Mouse (Mus musculus): ENCODE measurements around the gene Ntsr1. TPM values are rescaled to one million over a fixed set of nuclear protein-coding genes. Genes with fewer than 3 reads are reported as not detected.

Ntsr1 gene
- total RNA-seq, 2 experiments from 2014 or later, result not detected

- ATAC-seq (replicated peaks; ENCODE audit: low FRiP score, poor library complexity, severe bottlenecking), result no peak
Measured at GRCm38 (mm10) chr2:180501217-180501967, 1.6 kb downstream of the Ntsr1 start.

DNA sequence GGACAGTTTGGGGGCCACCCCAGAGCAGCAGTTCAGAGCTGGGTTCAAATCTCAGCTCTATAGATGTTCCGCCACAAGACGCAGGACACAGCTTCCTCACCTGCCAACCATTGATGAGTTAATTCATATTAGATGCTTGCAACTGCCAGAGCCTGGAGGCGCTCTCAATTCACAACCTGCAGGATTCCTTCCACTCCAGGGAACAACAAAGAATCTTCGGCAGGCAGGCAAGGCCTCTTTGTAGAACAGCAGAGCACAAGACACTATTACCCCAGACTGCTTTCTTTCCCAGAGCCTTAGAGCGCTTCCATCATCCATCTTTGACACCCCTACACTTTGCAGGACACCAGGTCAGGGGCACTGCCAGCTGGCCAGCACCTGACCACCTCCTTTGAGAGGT, 6.5 kb downstream of the Ntsr1 start:
- no peak for ATAC-seq (replicated peaks; ENCODE audit: low FRiP score, poor library complexity, severe bottlenecking)

DNA sequence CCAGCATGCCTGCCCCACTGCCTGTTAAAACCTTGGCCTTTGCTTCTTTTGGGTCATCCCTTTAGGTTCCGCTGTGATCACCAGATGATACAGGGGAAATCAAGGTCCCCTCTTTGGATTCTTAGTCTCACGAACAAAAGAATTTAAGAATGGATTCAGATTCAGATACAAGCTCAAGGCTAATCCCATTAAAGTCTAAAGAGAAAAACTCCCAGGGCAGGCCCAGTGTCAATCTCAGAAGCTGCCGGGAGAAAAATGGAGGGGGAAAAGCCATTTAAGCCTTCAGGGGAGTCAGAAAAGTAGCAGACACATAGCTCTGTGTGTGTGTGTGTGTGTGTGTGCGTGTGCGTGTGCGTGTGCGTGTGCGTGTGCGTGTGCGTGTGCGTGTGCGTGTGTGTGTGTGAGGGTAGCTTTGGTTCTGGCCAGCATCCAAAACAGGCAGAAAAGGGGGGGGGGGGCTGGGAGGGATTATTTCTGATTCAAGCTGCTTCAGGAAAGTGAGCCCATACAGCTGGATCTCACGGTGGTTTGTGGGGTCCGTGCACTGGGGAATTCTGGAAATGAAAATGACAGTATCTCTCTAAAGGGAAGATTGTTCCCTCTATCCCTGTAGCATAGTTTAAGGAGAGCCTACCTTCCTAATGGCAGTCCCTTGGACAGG, 8.8 kb downstream of the Ntsr1 start:
- ATAC-seq (replicated peaks; ENCODE audit: low FRiP score, poor library complexity, severe bottlenecking), result no peak

DNA sequence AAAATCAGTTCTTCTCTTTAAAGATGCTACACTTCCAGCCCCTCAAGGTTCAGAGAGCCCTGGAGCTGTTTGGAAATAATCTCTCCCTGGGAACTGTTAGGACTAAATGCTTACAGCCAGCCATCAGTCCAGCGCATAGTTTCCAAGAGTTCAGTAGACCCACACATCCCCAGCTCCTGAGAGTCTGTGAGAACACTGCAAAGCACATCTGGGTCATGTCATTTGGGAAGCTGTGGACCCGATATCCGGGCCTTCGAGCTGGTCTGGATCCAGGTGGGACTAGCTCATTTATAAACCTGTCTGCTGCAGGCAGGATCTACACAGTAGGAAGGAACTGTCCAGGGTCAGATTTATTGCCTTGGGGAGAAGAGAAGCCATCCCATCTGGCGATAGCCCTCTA, 11.1 kb downstream of the Ntsr1 start:
- no peak for ATAC-seq (replicated peaks; ENCODE audit: low FRiP score, poor library complexity, severe bottlenecking)

DNA sequence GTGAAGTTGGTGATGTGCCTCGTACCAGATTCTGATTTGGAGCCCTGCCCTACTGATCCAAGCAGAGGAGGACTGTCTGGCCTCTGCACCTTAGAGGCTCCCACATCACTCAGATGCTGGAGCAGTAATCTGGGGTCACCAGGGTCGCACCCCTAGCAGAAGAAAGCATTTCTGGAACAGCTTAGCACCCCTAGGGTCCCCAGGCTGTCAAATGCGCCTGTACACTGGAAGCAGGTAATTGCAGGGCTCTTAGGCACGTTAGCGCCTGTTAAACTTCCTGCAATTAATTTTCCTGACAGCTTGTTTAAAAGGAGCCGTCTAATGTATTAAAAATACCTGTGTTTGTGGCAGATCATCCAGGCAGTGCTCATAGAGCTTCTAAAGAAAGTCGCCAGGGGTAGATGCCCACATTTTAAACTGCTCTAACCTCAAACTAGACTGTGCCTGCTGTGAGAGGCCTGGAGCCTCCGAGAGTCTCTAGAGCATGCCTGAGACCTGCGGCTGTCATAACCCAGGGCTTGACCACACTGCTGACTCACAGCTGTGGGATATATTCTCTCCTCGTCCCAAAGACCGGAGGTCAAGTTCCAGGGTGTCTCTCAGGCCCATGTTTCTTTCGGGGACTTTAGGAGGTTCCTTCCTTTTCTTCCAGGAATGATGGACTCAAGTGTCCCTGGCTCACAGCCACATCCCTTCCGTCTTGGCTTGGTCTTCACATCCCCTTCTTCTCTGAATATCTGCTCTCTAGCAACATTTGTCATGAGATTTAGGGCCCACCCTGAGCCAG, 12.3 kb downstream of the Ntsr1 start:
- no peak for ATAC-seq (replicated peaks; ENCODE audit: low FRiP score, poor library complexity, severe bottlenecking)

DNA sequence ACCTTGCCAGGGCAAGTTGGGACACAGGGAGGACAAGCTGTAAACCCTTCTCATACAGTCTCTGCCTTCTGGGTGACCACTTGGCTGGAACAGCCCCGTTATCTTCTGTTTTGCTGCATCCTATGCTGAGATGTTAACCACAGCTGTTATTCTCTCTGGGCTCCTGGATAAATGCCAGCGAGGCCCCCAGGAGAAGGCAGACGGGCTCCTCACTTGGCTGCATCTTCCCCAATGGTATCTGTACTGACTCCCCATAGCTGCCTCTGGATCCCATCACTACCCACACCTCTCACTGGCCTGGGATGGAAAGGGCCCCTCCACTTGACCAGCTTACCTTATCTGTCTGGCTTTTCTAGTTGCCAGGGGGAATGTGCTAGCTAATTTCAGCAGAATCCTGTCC, 13.2 kb downstream of the Ntsr1 start:
- no peak for ATAC-seq (replicated peaks; ENCODE audit: low FRiP score, poor library complexity, severe bottlenecking)

DNA sequence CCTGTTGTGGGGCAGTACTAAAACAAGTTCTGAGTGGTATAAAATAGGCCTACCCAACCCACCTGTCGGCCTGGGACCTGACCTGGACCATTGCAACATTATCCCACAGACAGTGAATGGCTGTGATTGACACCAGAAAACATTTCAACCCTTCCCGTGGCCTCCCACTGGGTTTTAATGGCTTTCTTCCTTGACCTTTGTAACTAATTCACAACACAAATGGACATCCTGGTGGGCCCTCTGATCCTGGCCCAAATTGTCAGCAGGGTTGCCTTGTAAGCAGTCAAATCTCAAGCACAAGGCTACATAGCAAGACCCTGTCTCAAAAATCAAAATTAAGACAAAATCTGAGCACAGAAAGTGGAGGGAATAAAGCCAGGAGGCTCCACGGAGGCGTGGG, 14.1 kb downstream of the Ntsr1 start:
- no peak for ATAC-seq (replicated peaks; ENCODE audit: low FRiP score, poor library complexity, severe bottlenecking)

GRCm38 (mm10) chr2:180521437-180522221, 21.9 kb downstream of the Ntsr1 start:
- no peak for ATAC-seq (replicated peaks; ENCODE audit: low FRiP score, poor library complexity, severe bottlenecking)

DNA sequence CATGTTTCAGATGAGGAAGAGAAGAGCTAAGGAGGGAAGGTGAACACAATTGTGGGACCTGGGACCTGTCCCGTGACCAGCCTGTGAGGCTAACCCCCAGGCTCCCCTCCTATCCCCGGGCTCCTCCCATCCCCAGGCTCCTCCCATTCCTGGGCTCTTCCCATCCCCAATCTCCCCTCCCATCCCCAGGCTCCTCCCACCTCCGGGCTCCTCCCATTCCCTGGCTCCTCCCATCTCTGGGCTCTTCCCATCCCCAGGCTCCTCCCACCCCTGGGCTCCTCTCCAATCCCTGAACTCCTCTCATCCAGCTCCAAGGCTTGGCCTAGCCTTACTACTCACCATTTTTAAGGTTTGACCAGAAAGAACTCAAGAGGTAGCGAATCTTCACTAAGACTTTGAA, 23.0 kb downstream of the Ntsr1 start:
- ATAC-seq (replicated peaks; ENCODE audit: low FRiP score, poor library complexity, severe bottlenecking), result no peak

- no peak for ATAC-seq (replicated peaks; ENCODE audit: low FRiP score, poor library complexity, severe bottlenecking)
Measured at GRCm38 (mm10) chr2:180527447-180527846, 27.7 kb downstream of the Ntsr1 start.

DNA sequence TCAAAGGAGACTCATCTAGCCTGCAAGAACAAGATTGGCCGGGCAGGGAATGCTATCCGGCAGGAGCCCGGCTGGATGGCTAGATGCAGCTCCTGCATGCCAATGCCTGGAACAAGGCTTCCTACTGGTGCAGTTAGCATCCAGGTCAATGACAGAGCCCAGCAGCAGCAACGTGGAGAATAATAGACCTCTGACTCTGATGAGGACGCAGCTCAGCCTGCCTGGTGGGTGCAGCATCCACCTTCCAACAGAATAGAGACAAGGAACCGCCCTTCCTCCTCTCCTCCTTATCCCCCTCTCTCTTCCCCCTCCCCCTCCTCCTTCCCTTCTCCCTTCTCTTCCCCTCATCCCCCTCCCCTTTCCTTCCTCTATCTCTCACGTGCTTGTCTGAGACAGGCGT, 28.1 kb downstream of the Ntsr1 start:
- ATAC-seq (replicated peaks; ENCODE audit: low FRiP score, poor library complexity, severe bottlenecking), result no peak

- no peak for ATAC-seq (replicated peaks; ENCODE audit: low FRiP score, poor library complexity, severe bottlenecking)
Measured at GRCm38 (mm10) chr2:180530130-180530529, 30.4 kb downstream of the Ntsr1 start.

GRCm38 (mm10) chr2:180530584-180530983, 30.8 kb downstream of the Ntsr1 start:
- no peak for ATAC-seq (replicated peaks; ENCODE audit: low FRiP score, poor library complexity, severe bottlenecking)

- ATAC-seq (replicated peaks; ENCODE audit: low FRiP score, poor library complexity, severe bottlenecking), result no peak
Measured at GRCm38 (mm10) chr2:180531671-180532385, 32.1 kb downstream of the Ntsr1 start.

DNA sequence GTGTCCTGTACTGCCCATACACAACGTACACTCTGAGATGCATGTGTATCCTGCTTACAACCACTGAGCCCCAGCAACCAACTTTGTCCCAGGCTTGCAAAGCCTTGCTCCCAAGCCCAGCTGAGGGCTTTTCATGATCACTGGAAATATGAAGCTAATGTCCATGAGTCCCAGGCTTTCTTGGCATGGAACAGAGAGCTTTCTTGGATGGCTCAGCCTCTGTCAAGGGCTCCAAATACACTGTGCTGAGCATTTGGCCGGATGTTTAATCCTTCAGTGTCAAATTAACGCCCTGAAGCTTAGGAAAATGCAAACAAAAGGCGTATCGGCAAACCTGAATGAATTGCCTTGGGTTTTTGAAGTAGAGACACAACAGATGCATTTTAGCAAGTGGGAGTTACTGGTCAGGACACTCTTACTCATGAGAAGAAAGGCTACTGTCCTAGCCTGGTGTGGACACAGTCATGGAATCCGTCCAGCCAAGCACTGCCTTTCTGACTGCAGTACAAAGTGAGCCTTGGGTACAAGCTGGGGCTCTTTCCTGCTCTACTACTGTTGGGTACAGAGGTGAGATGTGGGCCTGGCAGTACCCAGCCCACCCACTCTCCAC, 32.7 kb downstream of the Ntsr1 start:
- ATAC-seq (replicated peaks; ENCODE audit: low FRiP score, poor library complexity, severe bottlenecking), result no peak

DNA sequence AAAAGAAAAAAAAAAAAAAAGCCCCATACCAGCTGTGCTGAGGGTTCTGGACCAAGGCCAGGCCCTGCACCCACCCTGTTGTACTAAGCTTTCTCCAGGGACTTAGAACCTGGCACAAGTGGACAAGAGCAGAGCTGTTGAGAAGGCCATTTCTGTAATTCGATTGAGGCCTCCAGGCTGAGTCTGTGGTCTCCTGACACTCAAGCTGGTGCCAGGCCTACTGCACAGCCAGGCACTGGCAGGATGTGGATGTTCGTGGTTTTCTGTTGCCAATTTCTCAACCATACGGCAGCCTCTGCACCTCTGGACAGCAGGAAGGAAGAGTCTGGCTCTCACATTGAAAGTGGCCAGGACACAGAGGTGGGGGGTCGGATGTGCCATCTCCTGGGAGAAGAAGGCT, 33.5 kb downstream of the Ntsr1 start:
- no peak for ATAC-seq (replicated peaks; ENCODE audit: low FRiP score, poor library complexity, severe bottlenecking)

DNA sequence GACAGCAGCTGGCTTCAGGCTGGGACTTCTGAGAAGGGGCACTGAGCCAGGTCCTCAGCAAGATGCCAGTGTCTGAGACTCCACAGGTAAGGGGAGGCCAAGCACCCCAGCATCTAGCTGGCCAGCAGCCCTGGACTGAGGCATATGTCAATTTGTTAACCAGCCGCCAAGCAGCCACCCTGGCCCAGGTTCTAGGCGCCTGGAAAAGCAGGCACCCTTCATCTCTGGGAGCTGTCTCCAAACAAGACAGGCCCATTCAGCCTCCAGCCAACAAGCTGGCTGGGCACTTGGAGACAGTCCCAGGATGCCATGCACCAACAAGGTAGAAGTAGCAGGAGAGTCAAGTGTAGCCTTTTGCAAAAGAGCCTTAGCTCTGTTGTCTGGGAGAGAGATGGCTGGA, 43.9 kb downstream of the Ntsr1 start:
- no peak for ATAC-seq (replicated peaks; ENCODE audit: low FRiP score, poor library complexity, severe bottlenecking)

- no peak for ATAC-seq (replicated peaks; ENCODE audit: low FRiP score, poor library complexity, severe bottlenecking)
Measured at GRCm38 (mm10) chr2:180545046-180545445, 45.3 kb downstream of the Ntsr1 start.

Measured in erythroid progenitor cell, adult 5-6 weeks (primary cell).